Mouse (Mus musculus) embryonic facial prominence, embryonic 10.5 days (tissue): ENCODE data around the gene Ccdc30. TPM values are rescaled to one million over a fixed set of nuclear protein-coding genes. Genes with fewer than 3 reads are reported as not detected.

Experiments
- DNase-seq: peaks from one replicate; pipeline ENCODE4 v3.0.0-alpha.2; 2017; ENCODE audit warnings: low spot score
- H3K27ac ChIP-seq: fragments of 300-500 bp; sonication (generic); replicated peaks from 2 replicates; pipeline ENCODE4 v1.5.1; 2016; ENCODE audit warnings: mild to moderate bottlenecking
- H3K27me3 ChIP-seq: fragments of 300-500 bp; sonication (generic); replicated peaks from 2 replicates; pipeline ENCODE4 v1.6.1; 2016; ENCODE audit warnings: low read depth, mild to moderate bottlenecking; ENCODE audit not compliant: poor library complexity, severe bottlenecking
- H3K36me3 ChIP-seq: fragments of 300-500 bp; sonication (generic); replicated peaks from 2 replicates; pipeline ENCODE4 v1.6.1; 2016; ENCODE audit warnings: mild to moderate bottlenecking, moderate library complexity
- H3K4me1 ChIP-seq: fragments of 300-500 bp; sonication (generic); 2 replicates; pipeline ENCODE4 v1.6.1; 2016
- H3K4me3 ChIP-seq: fragments of 300-500 bp; sonication (generic); 2 replicates; pipeline ENCODE4 v1.5.1; 2016; ENCODE audit warnings: mild to moderate bottlenecking, moderate library complexity
- H3K9me3 ChIP-seq: fragments of 300-500 bp; sonication (generic); 2 replicates; pipeline ENCODE4 v1.6.1; 2016; ENCODE audit warnings: mild to moderate bottlenecking
- WGBS: fragments of 180-500 bp; shearing (Covaris S2); methylation state at CpG from one replicate; pipeline ENCODE4 v1.1.7; 2016; 5-methylcytosine and 5-hydroxymethylcytosine counted together
- polyA plus RNA-seq: library from polyadenylated mRNA; unstranded; fragments of >200 nt; fragmentation: Nextera tagmentation; extraction: Ambion mirVana; gene quantifications from 2 replicates; pipeline ENCODE4 v1.2.1, GENCODE M21; 2016

Gene Ccdc30
- polyA plus RNA-seq, 1 experiment from 2014 or later = 6.4 TPM

- DNase-seq = no peak
- H3K27me3 ChIP-seq = no peaks in the 10 kb centered on the region
- H3K4me1 ChIP-seq = peaks cover 15% of the 10 kb centered on the region
- whole genome bisulfite sequencing = 78% methylated on average over 12 of the region's 12 CpGs
- no peak overlapping the region for H3K27ac ChIP-seq
- no peaks in the 10 kb centered on the region for H3K36me3 ChIP-seq
- H3K4me3 ChIP-seq = no peak overlapping the region
- no peaks in the 10 kb centered on the region for H3K9me3 ChIP-seq
These were observed 3.3 kb downstream of the Ccdc30 start for GRCm38 (mm10) chr4:119411877-119412650.

GRCm38 (mm10) chr4:119403431-119403830 lies 11.9 kb downstream of the Ccdc30 start:
- Histone ChIP-seq H3K27ac (no peak overlapping the region), H3K9me3 (peaks cover 10% of the 10 kb centered on the region; the same call in 1 of the 2 replicates), H3K27me3 (no peaks in the 10 kb centered on the region), H3K4me3 (no peak overlapping the region), H3K36me3 (peaks cover 12% of the 10 kb centered on the region), H3K4me1 (no peaks in the 10 kb centered on the region)
- no peak for DNase-seq
- 82% methylated on average over 2 of the region's 2 CpGs for WGBS

- 60% methylated on average over 7 of the region's 7 CpGs for WGBS
- DNase-seq = no peak
- Histone ChIP-seq H3K36me3 (peaks cover 12% of the 10 kb centered on the region), H3K4me1 (no peaks in the 10 kb centered on the region), H3K4me3 (no peak overlapping the region), H3K9me3 (peaks cover 10% of the 10 kb centered on the region; the same call in 1 of the 2 replicates), H3K27ac (no peak overlapping the region), H3K27me3 (no peaks in the 10 kb centered on the region)
These were observed 14.4 kb downstream of the Ccdc30 start for GRCm38 (mm10) chr4:119400896-119401295.

- Histone ChIP-seq H3K36me3 (peaks cover 12% of the 10 kb centered on the region), H3K4me1 (no peaks in the 10 kb centered on the region), H3K4me3 (no peak overlapping the region), H3K27me3 (0 out of 2 replicates have a peak, but pooled peaks cover 8% of the 10 kb centered on the region), H3K27ac (no peak overlapping the region), H3K9me3 (peaks cover 10% of the 10 kb centered on the region; the same call in 1 of the 2 replicates)
- no peak for DNase-seq
- 89% methylated on average over 7 of the region's 7 CpGs for WGBS
These were observed 16.6 kb downstream of the Ccdc30 start for GRCm38 (mm10) chr4:119398751-119399150.

DNA sequence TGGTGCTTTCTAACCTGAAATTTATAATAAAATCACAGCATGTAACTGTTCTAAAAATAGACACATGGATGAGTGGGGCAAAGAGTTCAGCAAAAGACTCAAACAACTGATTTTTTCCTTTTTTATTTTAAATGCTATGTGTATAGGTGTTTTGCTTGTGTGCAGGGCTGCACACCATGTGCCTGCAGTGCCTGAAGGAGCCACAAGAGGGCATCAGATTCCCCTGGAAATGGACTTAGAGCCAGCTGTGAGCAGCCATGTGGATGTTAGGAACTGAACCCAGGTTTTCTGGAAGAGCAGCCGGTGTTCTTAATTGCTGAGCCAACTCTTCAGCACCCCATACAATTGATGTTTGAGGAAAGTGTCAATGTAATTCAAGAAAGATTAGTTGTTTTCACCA lies 25.0 kb downstream of the Ccdc30 start:
- 82% methylated on average over 1 of the region's 1 CpGs for WGBS
- H3K4me3 ChIP-seq = no peak overlapping the region
- 0 out of 2 replicates have a peak, but pooled peaks cover 5% of the 10 kb centered on the region for H3K27me3 ChIP-seq
- H3K36me3 ChIP-seq = no peaks in the 10 kb centered on the region
- H3K9me3 ChIP-seq = no peaks in the 10 kb centered on the region
- no peaks in the 10 kb centered on the region for H3K4me1 ChIP-seq
- peak; percentile 49 for DNase-seq
- no peak overlapping the region for H3K27ac ChIP-seq

DNA sequence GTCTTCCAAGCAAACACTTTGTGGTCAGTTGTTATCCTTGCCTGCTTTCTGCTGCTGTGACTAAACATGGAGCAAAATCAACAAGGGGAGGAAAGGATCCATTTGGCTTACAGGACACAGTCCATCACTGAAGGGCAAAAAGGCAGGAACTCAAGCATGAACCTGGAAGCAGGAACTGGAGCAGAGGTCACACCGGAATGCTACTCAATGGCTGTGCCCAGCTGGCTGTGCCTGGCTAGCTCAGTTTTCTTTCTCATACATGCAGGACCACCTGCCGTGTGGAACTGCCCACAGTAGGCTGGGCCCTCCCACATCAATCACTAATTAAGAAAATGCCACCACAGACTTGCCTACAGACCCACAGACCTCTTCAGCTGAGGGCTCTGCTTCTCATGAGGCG lies 26.1 kb downstream of the Ccdc30 start:
- Histone ChIP-seq H3K27ac (no peak overlapping the region), H3K4me3 (no peak overlapping the region), H3K9me3 (no peaks in the 10 kb centered on the region), H3K27me3 (no peaks in the 10 kb centered on the region), H3K36me3 (no peaks in the 10 kb centered on the region), H3K4me1 (no peaks in the 10 kb centered on the region)
- no peak for DNase-seq
- 63% methylated on average over 3 of the region's 3 CpGs for WGBS

- Histone ChIP-seq H3K4me3 (no peak overlapping the region), H3K4me1 (no peaks in the 10 kb centered on the region), H3K36me3 (no peaks in the 10 kb centered on the region), H3K9me3 (no peaks in the 10 kb centered on the region), H3K27ac (no peak overlapping the region), H3K27me3 (no peaks in the 10 kb centered on the region)
- WGBS = 80% methylated on average over 7 of the region's 7 CpGs
- no peak for DNase-seq
These were observed 33.7 kb downstream of the Ccdc30 start for GRCm38 (mm10) chr4:119381471-119382190.

DNA sequence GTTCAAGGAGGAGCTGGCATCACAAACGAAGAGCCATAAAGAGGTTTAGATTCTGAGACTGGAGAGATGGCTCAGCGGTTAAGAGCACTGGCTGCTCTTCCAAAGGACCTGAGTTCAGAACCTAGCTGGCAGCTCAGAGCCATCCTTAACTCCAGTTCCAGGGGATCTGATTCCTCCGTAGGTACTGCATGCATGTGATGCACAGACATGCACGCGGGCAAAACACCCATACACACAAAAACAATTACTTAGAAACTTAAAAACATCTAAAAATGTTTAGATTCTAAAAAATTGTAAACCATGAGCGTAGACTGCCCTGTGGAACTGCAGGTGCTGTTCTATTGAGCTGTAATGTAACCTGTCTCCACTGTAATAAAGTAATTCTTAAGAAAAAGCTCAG lies 45.9 kb downstream of the Ccdc30 start:
- no peaks in the 10 kb centered on the region for H3K27me3 ChIP-seq
- no peak for DNase-seq
- WGBS = 89% methylated on average over 6 of the region's 6 CpGs
- no peak overlapping the region for H3K27ac ChIP-seq
- H3K4me1 ChIP-seq = no peaks in the 10 kb centered on the region
- no peak overlapping the region for H3K4me3 ChIP-seq
- H3K9me3 ChIP-seq = no peaks in the 10 kb centered on the region
- no peaks in the 10 kb centered on the region for H3K36me3 ChIP-seq

GRCm38 (mm10) chr4:119366758-119367526 lies 48.4 kb downstream of the Ccdc30 start:
- Histone ChIP-seq H3K27ac (no peak overlapping the region), H3K27me3 (no peaks in the 10 kb centered on the region), H3K9me3 (no peaks in the 10 kb centered on the region), H3K4me1 (no peaks in the 10 kb centered on the region), H3K4me3 (no peak overlapping the region), H3K36me3 (no peaks in the 10 kb centered on the region)
- no peak for DNase-seq
- WGBS = 68% methylated on average over 4 of the region's 4 CpGs

- WGBS = 82% methylated on average over 3 of the region's 3 CpGs
- H3K9me3 ChIP-seq = no peaks in the 10 kb centered on the region
- no peaks in the 10 kb centered on the region for H3K36me3 ChIP-seq
- peaks cover 6% of the 10 kb centered on the region; the same call in 1 of the 2 replicates for H3K4me1 ChIP-seq
- peaks cover 9% of the 10 kb centered on the region for H3K27me3 ChIP-seq
- no peak for DNase-seq
- no peak overlapping the region for H3K27ac ChIP-seq
- H3K4me3 ChIP-seq = no peak overlapping the region
These were observed 53.1 kb downstream of the Ccdc30 start for GRCm38 (mm10) chr4:119362231-119362630.

- Histone ChIP-seq H3K4me1 (peaks cover 6% of the 10 kb centered on the region; the same call in 1 of the 2 replicates), H3K4me3 (peak overlapping the region; percentile 60), H3K27me3 (peaks cover 18% of the 10 kb centered on the region), H3K9me3 (no peaks in the 10 kb centered on the region), H3K36me3 (no peaks in the 10 kb centered on the region), H3K27ac (peak overlapping the region; percentile 78)
- DNase-seq = peak; percentile 66
- 6% methylated on average over 30 of the region's 30 CpGs for WGBS
These were observed 55.9 kb downstream of the Ccdc30 start for GRCm38 (mm10) chr4:119359196-119359971.

DNA sequence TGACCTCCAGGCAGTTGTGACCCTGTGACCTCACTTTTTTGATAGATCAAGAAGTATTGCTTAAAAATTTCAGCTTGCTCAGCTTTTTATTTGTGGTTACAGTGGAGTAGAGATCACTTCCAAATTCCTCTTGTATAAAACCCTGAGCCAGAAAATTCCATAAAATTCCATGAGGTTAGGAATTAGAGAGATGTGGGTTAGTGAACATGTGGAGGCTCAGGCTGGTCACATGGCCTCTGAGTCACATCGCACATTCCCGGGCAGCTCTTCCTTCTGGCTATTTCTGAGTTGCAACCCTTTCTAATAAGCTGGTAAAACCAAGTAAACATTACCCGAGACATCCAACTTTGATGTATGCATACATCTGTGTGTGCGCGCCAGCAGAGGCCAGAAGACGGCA lies 69.8 kb downstream of the Ccdc30 start:
- no peaks in the 10 kb centered on the region; the same call in 1 of the 2 replicates for H3K36me3 ChIP-seq
- whole genome bisulfite sequencing = 95% methylated on average over 6 of the region's 6 CpGs

More for the DNA sequence above, 69.8 kb downstream of the Ccdc30 start:
- no peaks in the 10 kb centered on the region for H3K9me3 ChIP-seq
- no peak overlapping the region for H3K4me3 ChIP-seq
- no peaks in the 10 kb centered on the region for H3K27me3 ChIP-seq
- H3K4me1 ChIP-seq = no peaks in the 10 kb centered on the region
- no peak for DNase-seq
- no peak overlapping the region for H3K27ac ChIP-seq
